Mouse (Mus musculus) kidney, adult 2 months (tissue): Measurements from ENCODE around the gene Polk. TPM values are rescaled to one million over a fixed set of nuclear protein-coding genes. Genes with fewer than 3 reads are reported as not detected.

Experiments used
- DNase-seq: peaks from one replicate; pipeline ENCODE4 v3.0.0; 2021
- H3K27ac ChIP-seq: fragments of 200-500 bp; 2 replicates; pipeline ENCODE4 v1.5.1; 2012; ENCODE audit warnings: low read depth, low read length, control low read depth, inconsistent platforms; ENCODE audit not compliant: insufficient read depth
- H3K27me3 ChIP-seq: fragments of 200-500 bp; replicated peaks from 2 replicates; pipeline ENCODE4 v1.6.1; 2012; ENCODE audit warnings: mild to moderate bottlenecking, moderate library complexity, low read length, inconsistent platforms; ENCODE audit not compliant: control insufficient read depth, insufficient read depth
- H3K36me3 ChIP-seq: fragments of 200-500 bp; 2 replicates; pipeline ENCODE4 v1.6.1; 2012; ENCODE audit warnings: mild to moderate bottlenecking, moderate library complexity, low read length, inconsistent platforms; ENCODE audit not compliant: control insufficient read depth, insufficient read depth
- H3K4me1 ChIP-seq: fragments of 200-500 bp; 2 replicates; pipeline ENCODE4 v1.6.1; 2011; ENCODE audit warnings: low read length; ENCODE audit not compliant: control insufficient read depth, insufficient read depth
- H3K4me3 ChIP-seq: fragments of 200-500 bp; 2 replicates; pipeline ENCODE4 v1.5.1; 2011; ENCODE audit warnings: mild to moderate bottlenecking, low read depth, low read length, control low read depth; ENCODE audit not compliant: insufficient read depth
- CTCF ChIP-seq: fragments of 200-500 bp; conservative IDR thresholded peaks from 2 replicates; pipeline ENCODE4 v1.5.1; 2011; ENCODE audit warnings: low read depth, mild to moderate bottlenecking, control low read depth, low read length, moderate library complexity, mixed read lengths; ENCODE audit not compliant: insufficient read depth, insufficient read length
- POLR2A ChIP-seq: fragments of 200-500 bp; IDR thresholded peaks from one replicate; pipeline ENCODE4 v1.6.1; 2011; ENCODE audit warnings: low read depth, low read length, control low read depth
- WGBS: fragments of 180-500 bp; shearing (Covaris S2); methylation state at CpG from one replicate; pipeline ENCODE4 v1.1.7; 2018; 5-methylcytosine and 5-hydroxymethylcytosine counted together
- polyA plus RNA-seq: library from polyadenylated mRNA; depleted of rRNA; stranded (reverse); fragments of >200 nt; gene quantifications from 2 replicates; pipeline ENCODE4 v1.2.3, GENCODE M21; 2012

Gene Polk
- polyA plus RNA-seq, 1 experiment: 1.9 TPM

DNA sequence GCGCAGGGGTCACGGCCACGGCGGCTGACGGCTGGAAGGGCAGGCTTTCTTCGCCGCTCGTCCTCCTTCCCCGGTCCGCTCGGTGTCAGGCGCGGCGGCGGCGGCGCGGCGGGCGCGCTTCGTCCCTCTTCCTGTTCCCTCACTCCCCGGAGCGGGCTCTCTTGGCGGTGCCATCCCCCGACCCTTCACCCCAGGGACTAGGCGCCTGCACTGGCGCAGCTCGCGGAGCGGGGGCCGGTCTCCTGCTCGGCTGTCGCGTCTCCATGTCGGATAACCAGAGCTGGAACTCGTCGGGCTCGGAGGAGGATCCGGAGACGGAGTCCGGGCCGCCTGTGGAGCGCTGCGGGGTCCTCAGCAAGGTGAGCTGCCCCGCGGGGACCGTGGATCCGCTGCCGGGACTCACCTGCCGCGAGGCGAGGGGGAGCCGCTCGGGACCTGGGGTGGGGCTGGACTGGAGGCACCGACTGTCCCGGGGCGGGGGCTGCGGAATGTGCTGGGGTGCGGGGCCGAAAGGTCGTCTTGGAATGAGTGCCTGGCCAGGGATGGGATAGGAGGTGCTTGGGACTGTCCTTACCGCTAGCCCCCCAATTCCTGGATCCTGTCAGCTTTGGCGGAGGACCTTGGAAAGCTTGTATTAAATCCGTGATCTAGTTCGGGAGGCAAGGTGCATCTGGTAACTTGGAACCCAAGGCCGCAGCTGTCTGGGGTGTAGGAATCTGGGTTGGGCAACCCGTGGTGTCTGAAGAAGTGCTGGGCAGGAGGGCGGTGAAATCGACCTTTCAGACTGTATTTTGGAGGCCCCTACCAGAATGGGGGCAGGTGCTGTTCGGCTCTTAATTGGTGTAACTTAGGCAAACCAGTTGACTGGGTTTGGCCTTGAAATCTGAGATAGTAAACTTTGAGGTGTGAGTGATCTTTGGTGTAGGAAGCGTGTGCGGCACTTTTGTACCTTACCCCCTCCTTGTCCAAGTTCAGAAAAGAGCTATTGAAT lies 817 bp upstream of the Polk start:
- H3K27ac ChIP-seq: peak overlapping the region; percentile 89
- TF ChIP-seq CTCF (no peak), POLR2A (no peak)
- no peaks in the 10 kb centered on the region for H3K36me3 ChIP-seq
- WGBS: under 1% methylated on average over 73 of the region's 73 CpGs
- peaks cover 3% of the 10 kb centered on the region; the same call in 1 of the 2 replicates for H3K4me1 ChIP-seq
- peak; percentile 69 for DNase-seq
- H3K27me3 ChIP-seq: no peaks in the 10 kb centered on the region
- peak overlapping the region; percentile 82 for H3K4me3 ChIP-seq

GRCm38 (mm10) chr13:96541381-96541780 lies 998 bp downstream of the Polk start:
- Histone ChIP-seq H3K27me3 (no peaks in the 10 kb centered on the region), H3K27ac (no peak overlapping the region), H3K4me3 (no peak overlapping the region), H3K4me1 (peaks cover 3% of the 10 kb centered on the region; the same call in 1 of the 2 replicates), H3K36me3 (no peaks in the 10 kb centered on the region)
- 33% methylated on average over 2 of the region's 2 CpGs for WGBS
- no peak for DNase-seq
- TF ChIP-seq CTCF (no peak), POLR2A (no peak)

GRCm38 (mm10) chr13:96538103-96538502 lies 4.3 kb downstream of the Polk start:
- DNase-seq: no peak
- Histone ChIP-seq H3K27ac (no peak overlapping the region), H3K36me3 (no peaks in the 10 kb centered on the region), H3K4me1 (no peaks in the 10 kb centered on the region; the same call in 1 of the 2 replicates), H3K27me3 (no peaks in the 10 kb centered on the region), H3K4me3 (no peak overlapping the region)
- no peak for TF ChIP-seq CTCF
- no peak for TF ChIP-seq POLR2A
- 80% methylated on average over 3 of the region's 3 CpGs for WGBS

- 92% methylated on average over 5 of the region's 5 CpGs for WGBS
- Histone ChIP-seq H3K36me3 (no peaks in the 10 kb centered on the region), H3K4me1 (peaks cover 2% of the 10 kb centered on the region; the same call in 1 of the 2 replicates), H3K4me3 (no peak overlapping the region), H3K27me3 (no peaks in the 10 kb centered on the region), H3K27ac (no peak overlapping the region)
- TF ChIP-seq POLR2A (no peak), CTCF (no peak)
- DNase-seq: no peak
Measured at GRCm38 (mm10) chr13:96536821-96537572, 5.4 kb downstream of the Polk start.

- TF ChIP-seq POLR2A: no peak
- TF ChIP-seq CTCF: no peak
- no peak for DNase-seq
- Histone ChIP-seq H3K27me3 (no peaks in the 10 kb centered on the region), H3K4me3 (no peak overlapping the region), H3K36me3 (no peaks in the 10 kb centered on the region), H3K4me1 (peaks cover 5% of the 10 kb centered on the region; the same call in 1 of the 2 replicates), H3K27ac (no peak overlapping the region)
- 74% methylated on average over 2 of the region's 2 CpGs for WGBS
Measured at GRCm38 (mm10) chr13:96533742-96534141, 8.6 kb downstream of the Polk start.

DNA sequence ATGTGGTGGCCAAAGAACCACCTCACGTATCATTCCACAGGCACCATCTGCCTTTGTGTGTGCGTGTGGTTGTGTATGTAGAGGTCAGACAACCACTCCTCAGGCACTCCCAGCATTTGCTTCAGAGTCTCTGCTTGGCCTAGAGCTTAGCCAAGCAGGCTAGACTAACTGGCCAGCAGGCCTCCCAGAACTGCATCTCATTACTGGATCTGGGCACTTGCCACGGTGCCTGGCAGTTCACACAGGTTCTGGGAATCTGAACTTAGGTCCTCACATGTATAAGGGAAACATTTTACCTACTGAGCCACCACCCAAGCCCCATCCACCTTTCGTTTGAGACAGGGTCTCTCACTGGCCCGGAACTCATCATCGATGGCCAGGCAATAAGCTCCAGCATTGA lies 10.2 kb downstream of the Polk start:
- Histone ChIP-seq H3K4me3 (no peak overlapping the region), H3K36me3 (no peaks in the 10 kb centered on the region), H3K27me3 (no peaks in the 10 kb centered on the region), H3K4me1 (peaks cover 5% of the 10 kb centered on the region; the same call in 1 of the 2 replicates), H3K27ac (no peak overlapping the region)
- WGBS: 71% methylated on average over 6 of the region's 6 CpGs
- TF ChIP-seq POLR2A (no peak), CTCF (no peak)
- DNase-seq: peak; percentile 57

- 97% methylated on average over 9 of the region's 9 CpGs for WGBS
- H3K4me1 ChIP-seq: peaks cover 5% of the 10 kb centered on the region; the same call in 1 of the 2 replicates
- no peaks in the 10 kb centered on the region for H3K36me3 ChIP-seq
- no peak overlapping the region for H3K4me3 ChIP-seq
- H3K27ac ChIP-seq: no peak overlapping the region
- DNase-seq: no peak
- H3K27me3 ChIP-seq: no peaks in the 10 kb centered on the region
- TF ChIP-seq POLR2A: no peak
- TF ChIP-seq CTCF: no peak
Measured at GRCm38 (mm10) chr13:96530064-96530463, 12.3 kb downstream of the Polk start.
